Mouse (Mus musculus) thymus, postnatal 25 days (tissue): Measurements from ENCODE around the gene Kdm4b.

ENCODE experiments used
- DNase-seq: peaks from one replicate; pipeline ENCODE4 v3.0.0; 2022

Gene Kdm4b

DNA sequence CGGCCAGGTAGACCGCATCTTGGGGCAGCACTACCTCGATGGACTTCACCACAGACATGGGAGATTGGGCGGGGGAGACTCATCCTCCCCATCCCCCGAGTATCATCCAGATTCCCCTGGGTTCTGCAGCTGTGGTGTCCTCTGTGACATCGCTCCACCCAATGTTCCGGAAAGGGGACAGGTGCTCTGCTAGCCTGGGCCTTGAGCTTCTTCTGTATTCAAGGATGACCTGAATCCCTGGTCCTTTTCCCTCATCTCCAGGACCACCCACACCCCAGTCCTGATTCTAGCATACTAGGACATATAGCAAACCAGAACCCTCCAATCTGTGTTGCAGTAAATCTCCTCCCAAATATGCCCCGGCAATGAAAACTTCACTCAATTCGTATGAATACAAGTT, 25.7 kb upstream of the Kdm4b start, which contains the start of gene Arrdc5:
Gene Arrdc5, minus strand, starts transcription at position 101 of the 400 bp plus-strand sequence.
- no peak for DNase-seq

DNA sequence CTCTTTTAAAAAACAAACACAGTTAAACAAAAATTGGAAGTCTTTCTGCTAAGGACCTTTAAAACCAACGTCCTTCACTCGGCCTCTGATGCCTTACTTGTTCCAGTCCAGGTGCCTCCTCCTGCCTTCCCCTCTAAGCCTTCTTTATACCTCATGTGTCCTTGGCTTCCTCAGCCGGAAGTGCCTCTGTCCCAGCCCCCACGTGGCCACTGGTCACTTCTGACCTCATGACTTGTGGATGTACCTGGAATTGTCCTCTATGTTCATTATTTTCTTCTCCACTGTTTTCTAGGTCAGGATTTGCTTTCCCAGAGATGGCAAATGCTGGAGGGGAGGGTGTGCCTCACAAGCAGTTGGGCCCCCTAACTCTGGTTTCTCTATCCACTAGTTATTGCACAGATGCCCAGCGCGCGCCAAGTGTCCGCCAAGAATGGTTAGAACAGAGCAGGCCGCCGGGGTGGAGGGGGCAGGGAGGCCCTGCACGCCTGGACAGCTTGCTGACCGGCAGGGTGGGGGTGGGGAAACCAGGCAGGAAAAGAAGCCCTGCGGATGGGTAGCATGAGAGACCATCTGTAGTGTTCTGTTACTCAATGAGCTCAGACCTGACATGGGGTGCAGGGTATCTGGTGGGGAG, 23.4 kb upstream of the Kdm4b start:
- DNase-seq: no peak

DNA sequence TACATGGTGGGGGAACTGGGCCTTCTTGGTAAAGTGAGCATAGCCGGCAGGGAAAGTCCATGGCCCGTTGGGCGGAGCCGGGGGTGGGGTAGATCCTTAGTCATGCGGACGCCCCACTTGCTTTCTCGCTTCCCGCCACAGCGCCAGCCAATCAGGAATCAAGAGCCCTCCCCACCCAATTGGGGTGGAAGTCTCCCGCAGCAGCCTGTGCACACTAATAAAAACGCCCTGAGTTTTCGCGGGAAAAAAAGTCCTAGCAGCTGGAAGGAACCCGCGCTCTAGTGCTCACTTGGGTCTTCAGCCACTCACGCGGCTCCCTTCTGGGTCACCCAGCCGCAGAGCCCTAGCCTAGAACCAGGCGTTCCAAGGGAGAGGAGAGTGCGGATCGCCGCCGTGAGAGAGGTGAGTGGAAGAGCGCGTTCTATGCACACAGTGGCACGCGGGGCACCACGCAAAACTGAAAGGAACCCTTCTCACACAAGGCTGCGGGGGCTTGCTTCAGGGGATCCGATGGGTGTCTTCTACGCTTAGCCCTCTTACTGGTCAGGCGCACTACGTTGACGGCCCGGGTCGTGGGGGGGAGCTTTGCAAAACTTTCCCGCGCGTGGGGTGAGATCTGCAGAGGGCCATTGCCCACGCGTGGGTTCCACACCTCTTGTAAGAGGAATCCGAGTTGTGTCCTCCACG, 22.6 kb upstream of the Kdm4b start, which contains the start of gene Uhrf1:
Gene Uhrf1, plus strand, starts transcription at position 162 of the 687 bp plus-strand sequence.
- peak; percentile 83 for DNase-seq

DNA sequence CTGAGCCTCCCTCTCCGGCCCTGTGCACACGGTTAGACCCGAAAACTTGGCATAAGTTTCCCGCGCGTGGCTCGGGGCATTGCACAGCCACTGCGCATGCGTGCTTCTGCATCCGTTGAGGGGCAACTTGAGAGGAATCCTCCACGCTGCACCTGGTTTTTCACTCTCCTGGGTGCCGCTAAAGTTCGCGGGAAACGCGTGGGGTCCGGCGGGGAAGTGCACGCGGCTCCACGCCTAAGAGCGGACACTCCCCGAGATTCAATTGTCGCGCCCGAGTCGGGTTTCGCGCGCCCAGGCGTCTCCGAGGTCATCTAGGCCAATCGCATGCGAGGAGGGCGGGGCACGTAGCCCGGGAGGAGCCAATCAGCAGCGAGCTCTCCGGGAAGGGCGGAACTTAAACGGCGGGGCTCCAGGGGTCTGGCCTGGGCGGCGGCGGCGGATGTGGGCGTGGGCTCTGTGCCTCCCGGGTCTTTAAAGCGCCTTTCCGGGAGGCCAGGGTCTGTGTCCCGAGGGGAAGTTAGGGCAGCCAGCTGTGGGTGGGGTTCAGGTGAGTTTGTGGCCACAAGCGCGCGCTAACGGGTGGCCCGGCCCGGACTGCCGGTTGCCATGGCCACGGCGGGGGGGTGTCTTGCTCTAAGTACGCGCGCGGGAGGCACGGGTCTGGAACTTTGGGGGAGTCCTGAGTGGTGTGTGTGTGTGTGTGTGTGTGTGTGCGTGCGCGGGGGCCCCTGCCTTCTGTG, 21.8 kb upstream of the Kdm4b start:
- DNase-seq: peak; percentile 98

DNA sequence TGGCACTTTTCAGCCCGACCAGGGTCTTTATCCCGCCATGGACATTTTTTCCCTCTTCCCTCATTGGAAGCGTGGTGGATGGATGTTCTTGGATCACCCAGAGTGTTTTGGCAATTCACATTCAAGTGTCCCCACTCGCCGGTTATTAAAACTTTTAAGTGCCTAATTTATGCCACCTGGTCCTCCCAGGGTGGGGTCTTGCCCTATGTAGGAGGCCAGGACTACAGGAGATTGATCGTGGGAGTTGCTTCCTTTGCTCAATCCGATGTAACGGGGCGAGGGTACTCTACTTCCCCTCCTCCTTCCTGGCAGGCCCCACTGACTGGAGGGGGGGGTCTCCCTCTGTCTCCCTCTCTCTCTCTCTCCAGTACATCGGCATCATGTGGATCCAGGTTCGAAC, 21.1 kb upstream of the Kdm4b start:
- DNase-seq: no peak

DNA sequence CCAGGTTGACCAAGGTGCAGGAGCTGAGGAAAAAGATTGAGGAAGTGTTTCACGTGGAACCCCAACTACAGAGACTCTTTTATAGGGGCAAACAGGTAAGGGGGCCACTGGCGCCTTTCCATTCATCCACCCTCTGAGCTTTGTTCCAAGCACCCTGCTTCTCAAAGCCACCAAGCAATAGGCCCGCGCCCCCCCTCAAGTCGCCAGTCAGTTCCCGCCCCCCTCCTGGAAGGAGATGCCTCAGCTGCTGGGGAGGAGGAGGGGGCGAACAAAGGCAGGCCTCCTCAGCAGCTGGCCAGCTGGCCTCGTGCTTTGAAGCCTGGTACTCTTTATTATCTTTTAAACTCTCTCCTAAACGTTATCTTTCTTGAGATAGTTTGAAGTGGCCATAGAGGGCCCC, 20.7 kb upstream of the Kdm4b start:
- no peak for DNase-seq

DNA sequence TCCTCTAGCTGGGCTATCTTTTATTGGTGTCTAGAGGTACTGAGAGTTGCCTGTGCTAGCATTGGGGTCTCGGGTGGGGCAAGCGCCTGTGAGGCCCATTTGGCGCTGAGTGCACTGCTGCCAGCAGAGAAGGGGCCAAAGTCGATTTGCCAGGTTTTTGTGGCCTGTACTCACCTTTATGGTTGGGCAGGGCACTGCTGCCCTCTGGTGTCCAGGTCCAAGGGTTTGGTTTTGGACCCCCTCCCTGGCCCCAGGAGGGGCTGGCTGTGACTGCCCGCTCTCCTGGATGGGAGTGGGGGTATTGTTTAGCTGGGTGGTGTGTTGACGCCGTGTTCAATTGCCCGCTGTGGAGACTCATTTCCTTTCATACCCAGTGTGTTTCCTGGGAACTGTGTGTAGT, 20.0 kb upstream of the Kdm4b start:
- peak; percentile 50 for DNase-seq

DNA sequence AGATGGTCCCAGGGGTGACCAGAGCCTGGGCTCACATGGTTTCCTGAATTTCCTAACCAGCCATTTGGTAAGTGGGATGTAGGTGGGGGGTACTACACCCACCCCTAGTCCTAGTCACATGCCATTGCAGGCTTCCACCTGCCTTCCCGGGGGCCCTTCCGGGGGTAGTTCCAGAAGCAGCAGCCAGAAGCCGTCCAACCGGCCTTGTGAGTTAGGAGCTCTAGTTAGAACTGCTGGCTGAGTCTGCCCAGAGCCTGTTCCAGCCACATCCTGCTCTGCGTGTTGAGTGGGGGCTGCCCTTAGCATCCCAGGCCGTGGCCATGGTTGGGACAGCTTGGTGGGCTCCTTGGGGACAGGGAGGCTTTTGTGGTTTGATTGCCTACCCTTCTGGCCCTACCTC, 17.8 kb upstream of the Kdm4b start:
- DNase-seq: no peak

DNA sequence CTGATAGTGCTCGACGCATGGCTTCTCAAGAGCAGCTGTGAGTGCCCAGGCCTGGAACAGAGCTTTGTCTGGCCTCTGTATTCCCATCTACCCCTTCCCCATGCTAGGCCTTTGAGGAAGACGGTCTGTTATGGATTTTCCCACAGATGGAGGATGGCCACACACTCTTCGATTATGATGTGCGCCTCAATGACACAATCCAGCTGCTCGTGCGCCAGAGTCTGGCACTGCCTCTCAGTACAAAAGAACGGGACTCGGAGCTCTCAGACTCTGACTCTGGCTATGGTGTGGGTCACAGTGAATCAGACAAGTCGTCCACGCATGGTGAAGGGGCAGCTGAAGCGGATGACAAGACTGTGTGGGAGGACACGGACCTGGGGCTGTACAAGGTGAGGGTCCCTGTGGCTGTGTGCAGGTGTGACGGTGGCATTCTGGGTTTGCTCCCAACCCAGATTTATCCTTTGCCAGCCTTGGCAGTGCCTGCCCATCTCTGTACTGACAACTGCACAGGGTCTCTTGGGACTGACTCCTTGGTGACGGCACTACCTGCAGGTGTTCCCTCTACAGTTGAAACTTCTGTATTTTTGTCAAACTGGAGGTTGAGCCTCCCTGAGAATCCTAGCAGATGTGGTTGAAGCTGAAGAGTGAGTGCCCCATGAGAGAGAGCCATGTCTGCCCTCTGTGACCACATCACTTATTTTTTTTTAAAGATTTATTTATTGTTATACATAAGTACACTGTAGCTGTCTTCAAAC, 16.5 kb upstream of the Kdm4b start:
- no peak for DNase-seq

DNA sequence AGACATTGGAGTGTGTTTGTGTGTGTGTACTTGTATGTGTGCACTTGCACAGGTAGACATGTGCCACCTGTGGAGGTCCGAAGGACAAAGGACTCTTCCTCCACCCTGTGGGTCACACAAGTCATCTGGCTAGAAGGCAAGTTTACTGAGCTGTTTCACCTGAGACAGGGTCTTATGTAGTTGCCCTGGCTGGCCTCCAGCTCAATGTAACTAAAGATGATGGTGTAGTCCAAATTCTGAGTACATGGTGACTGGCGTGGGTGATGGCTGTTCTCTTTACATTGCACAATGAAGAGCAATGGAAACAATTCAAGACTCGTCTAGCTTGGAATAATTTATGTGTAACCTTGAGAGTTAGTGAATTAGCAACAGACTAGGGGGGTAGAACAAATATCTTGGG, 1.4 kb upstream of the Kdm4b start:
- DNase-seq: no peak

DNA sequence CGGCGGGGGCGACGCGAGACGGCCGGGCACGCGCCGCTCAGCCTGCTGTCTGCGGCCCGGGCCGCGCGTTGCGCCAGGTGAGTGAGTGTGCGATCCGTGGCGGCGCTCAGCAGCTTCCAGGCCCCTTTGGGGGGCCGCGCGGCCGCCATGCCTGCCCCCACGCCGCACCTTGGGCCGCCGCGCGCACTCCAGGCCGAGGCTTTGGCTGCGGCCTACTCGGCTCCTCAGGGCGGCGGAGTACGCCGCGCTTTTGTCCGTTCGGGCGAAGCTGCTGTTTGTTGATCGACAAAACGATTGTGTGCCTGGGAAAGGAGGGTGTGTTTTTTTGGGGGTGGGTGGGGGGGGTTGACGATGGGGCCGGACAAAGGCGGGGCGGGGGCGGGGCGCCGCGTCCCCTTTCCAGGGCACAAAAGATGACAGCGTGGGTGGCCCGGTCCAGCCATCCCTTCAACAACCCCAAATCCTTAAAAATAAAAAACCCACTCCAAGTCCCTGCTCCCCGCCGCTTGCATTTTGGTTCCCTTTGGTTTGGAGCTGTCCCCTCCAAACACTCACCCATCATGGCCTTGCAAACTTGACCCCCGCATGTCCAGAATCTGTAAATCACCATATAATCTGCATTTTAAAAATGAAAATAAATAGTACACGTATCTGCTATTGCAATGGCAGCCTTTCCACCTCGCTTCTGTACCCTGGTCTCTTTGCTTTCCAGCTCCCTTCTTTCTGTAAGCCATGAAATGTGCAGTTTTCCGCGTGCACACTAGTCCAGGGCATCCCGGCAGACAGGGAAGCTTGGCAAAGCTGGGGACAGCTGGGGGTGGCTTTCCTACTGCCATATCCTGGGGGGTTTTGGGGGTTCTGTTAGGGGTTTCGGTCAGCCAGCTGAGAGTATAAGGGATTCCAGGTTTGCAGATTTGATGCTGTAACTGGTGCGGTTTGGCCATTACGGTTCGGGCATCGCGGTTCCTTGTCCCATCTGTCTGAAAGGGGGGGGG, 588 bp downstream of the Kdm4b start:
- no peak for DNase-seq

DNA sequence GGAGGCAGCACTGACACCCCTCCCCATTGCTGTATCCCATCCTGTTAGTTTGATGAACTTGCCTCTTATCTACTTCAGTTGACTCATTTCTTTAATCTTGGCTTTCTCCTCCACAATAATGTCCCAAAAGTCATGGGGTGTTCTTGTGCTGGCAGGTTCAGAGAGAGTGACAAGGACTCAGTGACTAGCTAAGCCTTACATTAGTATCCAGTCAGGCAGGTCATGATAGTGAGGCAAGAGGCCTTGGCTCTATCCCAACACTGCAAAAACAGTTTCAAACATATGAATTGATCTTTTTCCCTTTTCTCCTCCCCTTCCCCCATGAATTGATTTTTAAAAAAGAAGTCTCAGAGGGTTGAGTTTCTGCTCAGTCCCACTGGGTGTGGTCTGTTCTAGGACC, 3.4 kb downstream of the Kdm4b start:
- DNase-seq: no peak

DNA sequence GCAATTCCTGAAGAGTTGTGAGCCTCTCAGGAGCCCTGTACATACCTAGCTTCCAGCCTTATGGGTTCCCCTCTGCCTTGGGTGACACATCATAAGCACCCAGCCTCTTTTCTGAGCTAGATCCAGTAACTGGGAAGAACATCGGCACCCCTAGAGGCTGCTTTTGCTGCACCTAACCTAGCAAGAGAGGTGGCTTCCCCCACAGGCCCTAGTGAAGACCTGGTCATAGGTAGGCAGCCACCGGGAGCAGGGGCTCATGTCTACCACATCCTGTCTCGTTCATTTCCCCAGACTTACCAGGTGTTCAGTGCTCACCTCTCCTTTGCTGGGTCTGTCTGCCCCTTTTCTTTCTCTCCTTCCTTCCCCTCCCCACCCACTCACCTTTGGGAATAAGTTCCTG, 4.5 kb downstream of the Kdm4b start:
- DNase-seq: peak; percentile 41

DNA sequence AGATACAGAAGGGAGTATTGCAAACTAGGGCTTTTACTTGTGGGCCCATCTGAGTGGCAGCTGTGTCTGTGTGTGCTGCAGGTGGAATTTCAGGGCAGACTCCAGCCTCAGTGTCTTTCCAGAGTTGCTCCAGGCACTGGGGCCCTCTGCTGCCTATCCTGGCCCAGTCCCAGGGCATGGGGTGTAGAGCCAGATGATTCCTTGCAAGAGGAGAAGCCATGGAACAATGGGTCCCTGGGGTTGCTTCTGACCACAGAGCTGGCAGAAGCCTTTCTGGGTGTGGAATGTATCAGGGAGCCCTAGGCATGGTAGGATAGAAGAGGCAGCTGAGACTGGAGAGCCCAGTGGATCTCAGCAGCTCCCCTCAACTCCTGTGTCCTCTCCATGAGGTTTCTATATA, 5.4 kb downstream of the Kdm4b start:
- DNase-seq: no peak

DNA sequence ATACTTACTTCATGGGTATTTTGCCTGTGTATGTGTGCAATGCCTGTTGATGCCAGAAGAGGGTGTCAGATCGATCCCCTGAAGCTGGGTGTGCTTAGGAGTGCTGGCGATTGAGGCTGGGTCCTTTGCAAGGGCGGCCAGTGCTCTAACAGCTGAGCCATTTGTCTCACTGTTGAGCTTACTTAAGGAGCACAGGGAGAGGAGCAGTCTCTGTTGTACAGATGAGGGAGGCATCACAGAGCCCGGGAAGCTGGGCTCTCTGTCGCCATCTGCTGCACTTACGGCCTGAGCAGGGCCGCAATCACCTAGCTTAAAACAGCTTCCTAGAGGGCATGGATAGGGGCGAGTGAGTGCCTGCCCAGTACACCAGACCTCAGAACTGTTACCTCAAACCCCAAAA, 7.1 kb downstream of the Kdm4b start:
- peak; percentile 29 for DNase-seq

DNA sequence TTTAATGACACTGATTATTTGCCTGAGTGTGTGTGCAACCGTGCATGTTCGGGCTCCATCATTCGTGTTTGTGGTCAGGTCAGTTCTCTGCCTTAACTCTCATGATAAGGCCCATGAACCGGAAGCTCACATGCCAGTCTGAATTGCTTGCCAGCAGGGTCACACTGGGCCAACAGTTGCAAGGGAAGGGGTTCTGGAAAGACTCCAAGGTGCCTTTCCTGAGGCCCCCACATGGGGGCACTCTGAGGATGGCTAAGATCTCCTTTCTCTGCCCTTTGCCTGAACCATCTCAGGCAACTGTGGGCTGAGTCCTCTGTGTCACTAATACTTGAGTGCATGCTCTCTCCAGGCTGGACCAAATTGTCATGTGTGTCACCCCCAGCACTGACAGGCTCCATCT, 11.3 kb downstream of the Kdm4b start:
- peak; percentile 64 for DNase-seq

DNA sequence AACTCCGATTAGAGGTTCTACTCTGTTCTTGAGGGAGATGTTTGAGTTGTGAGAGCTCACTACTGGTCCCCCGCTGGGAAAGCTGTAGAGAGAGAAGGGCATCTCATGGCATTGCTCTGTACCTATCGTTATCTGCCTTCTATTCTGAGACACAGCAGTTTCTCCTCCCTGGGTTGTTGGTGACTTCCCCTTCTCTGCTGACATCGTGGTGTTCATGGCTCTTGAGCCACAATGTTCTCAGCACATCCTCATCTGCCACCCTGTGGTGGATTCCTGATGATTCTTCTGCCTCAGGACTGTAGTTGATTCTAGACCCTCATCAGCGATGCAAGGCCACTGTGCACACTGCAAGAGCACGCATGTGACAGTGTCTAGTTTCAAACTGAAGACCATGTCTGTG, 11.9 kb downstream of the Kdm4b start:
- DNase-seq: no peak

DNA sequence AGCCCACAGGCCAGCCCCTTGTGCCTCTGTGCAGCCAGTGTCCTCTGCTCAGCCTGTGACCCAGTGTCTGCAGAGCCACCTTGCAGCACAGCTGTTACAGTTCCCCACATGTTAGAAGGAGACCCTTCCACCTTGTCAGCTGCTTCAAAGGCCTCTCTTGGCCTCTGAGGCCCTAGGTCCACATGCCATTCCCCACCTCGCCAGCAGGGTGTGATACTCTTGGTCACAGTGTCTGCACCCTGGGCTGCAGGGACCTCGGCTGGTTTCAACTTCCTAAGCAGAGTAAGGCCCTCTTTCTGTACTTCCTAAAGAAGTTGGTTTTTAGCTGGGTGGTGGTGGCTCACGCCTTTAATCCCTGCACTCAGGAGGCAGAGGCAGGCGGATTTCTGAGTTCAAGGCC, 13.0 kb downstream of the Kdm4b start:
- peak; percentile 75 for DNase-seq

DNA sequence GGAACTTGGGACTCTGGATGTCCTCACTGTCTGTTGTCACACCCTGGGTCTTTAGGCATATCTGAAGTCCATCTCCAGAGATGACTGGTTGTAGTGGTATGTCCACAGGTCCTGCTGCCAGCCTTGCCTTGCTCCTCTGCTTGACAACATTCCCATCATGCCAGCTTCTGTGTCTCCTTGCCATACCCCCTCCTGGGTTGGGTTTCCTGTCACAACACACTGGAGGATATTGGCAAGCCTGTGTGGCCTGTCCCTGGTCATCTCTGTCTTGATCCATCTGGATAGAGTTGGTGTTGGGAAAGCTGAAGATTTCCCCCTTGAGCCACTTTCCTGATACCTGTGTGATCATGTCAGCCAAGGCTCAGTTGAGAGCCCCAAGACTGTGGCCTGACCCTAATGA, 14.9 kb downstream of the Kdm4b start:
- DNase-seq: no peak

DNA sequence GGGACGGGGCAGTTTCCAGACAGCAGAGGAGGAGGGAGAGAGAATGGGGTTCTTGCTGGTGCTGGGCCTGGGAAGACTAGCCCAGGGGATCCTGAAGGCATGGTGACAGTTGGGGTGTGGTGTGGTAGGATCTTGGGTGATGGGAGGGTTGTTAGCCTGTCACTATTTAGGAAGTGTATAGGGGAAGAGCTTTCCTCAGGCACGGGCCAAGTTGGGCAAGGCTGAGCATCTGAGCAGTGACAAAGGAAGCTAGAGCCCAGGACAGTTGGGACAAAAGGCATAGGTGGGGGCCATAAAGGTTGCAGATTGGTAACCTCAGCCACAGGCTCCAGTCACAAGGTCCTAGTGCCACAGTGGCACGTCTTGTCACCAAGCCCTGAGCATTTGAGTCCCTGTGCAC, 17.6 kb downstream of the Kdm4b start:
- no peak for DNase-seq

DNA sequence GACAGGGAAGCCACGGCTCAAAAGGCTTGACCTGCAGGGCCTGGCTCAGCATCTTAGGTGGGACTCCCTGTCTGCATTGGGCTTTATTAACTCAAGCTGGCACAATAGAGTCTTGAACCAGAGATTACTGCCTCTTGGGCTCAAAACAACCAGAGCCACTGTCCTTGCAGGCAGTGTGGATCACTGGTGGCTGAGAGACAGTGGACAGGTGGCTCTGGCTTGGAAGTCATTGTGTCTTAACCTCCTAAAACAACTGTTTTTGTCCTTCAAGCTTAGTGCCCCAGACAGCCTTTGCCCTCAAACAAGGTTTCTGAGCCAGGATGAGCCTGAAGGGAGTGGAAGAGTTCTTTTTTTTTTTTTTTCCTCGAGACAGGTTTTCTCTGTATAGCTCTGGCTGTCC, 19.5 kb downstream of the Kdm4b start:
- no peak for DNase-seq

DNA sequence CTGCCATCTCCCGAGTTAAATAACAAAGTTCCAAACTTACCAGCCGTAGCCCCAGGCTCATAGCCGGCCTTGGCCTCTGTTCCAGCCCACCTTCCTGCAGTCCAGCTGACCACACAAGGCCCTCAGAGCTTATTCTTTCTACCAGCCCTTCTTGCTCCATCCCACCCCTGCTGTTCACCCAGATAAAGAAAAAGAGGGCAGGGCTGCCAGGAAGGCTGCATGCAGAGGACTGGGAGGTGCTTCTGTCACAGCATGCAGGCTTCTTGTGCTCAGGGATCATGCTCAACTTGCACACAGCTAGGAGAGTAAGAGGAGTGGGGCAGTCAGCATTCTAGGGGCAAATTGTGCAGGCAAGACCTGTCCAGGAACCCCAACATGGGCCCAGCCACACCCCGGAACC, 22.3 kb downstream of the Kdm4b start:
- no peak for DNase-seq
